Mouse (Mus musculus) neural tube, embryonic 11.5 days (tissue): ENCODE data around the gene Minpp1. TPM values are rescaled to one million over a fixed set of nuclear protein-coding genes. Genes with fewer than 3 reads are reported as not detected.

Experiments
- ATAC-seq: fragments of 200-750 bp; cut with Nextera tagmentation; 2 replicates; pipeline ENCODE4 v1.8.0; 2017; ENCODE audit warnings: moderate number of reproducible peaks, mild to moderate bottlenecking, moderate TSS enrichment, moderate library complexity; ENCODE audit not compliant: insufficient read depth, low FRiP score, low TSS enrichment
- DNase-seq: peaks from one replicate; pipeline ENCODE4 v3.0.0-alpha.2; 2015; ENCODE audit warnings: low spot score
- H3K27ac ChIP-seq: fragments of 300-500 bp; sonication (generic); 2 replicates; pipeline ENCODE4 v1.5.1; 2014; ENCODE audit warnings: low read depth, mild to moderate bottlenecking, low read length
- H3K27me3 ChIP-seq: fragments of 300-500 bp; sonication (generic); 2 replicates; pipeline ENCODE4 v1.6.1; 2014; ENCODE audit warnings: mild to moderate bottlenecking, low read length, mixed read lengths; ENCODE audit not compliant: control insufficient read depth, insufficient read depth
- H3K36me3 ChIP-seq: fragments of 300-500 bp; sonication (generic); 2 replicates; pipeline ENCODE4 v1.6.1; 2014; ENCODE audit warnings: mild to moderate bottlenecking, low read length, moderate library complexity, mixed read lengths; ENCODE audit not compliant: control insufficient read depth, insufficient read depth
- H3K4me1 ChIP-seq: fragments of 300-500 bp; sonication (generic); 2 replicates; pipeline ENCODE4 v1.6.1; 2014; ENCODE audit warnings: low read length, mixed read lengths; ENCODE audit not compliant: control insufficient read depth, insufficient read depth
- H3K4me2 ChIP-seq: fragments of 300-500 bp; sonication (generic); 2 replicates; pipeline ENCODE4 v1.6.1; 2014; ENCODE audit warnings: low read depth, mild to moderate bottlenecking, moderate library complexity
- H3K4me3 ChIP-seq: fragments of 300-500 bp; sonication (generic); 2 replicates; pipeline ENCODE4 v1.5.1; 2014; ENCODE audit warnings: low read depth, low read length
- H3K9ac ChIP-seq: fragments of 300-500 bp; sonication (generic); 2 replicates; pipeline ENCODE4 v1.6.1; 2014; ENCODE audit warnings: mild to moderate bottlenecking, low read length
- H3K9me3 ChIP-seq: fragments of 300-500 bp; sonication (generic); 2 replicates; pipeline ENCODE4 v1.6.1; 2016; ENCODE audit warnings: low read length; ENCODE audit not compliant: control insufficient read depth
- WGBS: fragments of 180-500 bp; shearing (Covaris S2); extraction: QIAGEN DNeasy Blood & Tissue Kit; methylation state at CpG from one replicate; pipeline ENCODE4 v1.1.7; 2014; 5-methylcytosine and 5-hydroxymethylcytosine counted together
- polyA plus RNA-seq: library from polyadenylated mRNA; unstranded; fragments of >200 nt; fragmentation: Nextera tagmentation; extraction: Ambion mirVana; gene quantifications from 2 replicates; pipeline ENCODE4 v1.2.1, GENCODE M21; 2014

Minpp1 gene
- polyA plus RNA-seq, 1 experiment from 2014 or later, result 71.1 TPM

DNA sequence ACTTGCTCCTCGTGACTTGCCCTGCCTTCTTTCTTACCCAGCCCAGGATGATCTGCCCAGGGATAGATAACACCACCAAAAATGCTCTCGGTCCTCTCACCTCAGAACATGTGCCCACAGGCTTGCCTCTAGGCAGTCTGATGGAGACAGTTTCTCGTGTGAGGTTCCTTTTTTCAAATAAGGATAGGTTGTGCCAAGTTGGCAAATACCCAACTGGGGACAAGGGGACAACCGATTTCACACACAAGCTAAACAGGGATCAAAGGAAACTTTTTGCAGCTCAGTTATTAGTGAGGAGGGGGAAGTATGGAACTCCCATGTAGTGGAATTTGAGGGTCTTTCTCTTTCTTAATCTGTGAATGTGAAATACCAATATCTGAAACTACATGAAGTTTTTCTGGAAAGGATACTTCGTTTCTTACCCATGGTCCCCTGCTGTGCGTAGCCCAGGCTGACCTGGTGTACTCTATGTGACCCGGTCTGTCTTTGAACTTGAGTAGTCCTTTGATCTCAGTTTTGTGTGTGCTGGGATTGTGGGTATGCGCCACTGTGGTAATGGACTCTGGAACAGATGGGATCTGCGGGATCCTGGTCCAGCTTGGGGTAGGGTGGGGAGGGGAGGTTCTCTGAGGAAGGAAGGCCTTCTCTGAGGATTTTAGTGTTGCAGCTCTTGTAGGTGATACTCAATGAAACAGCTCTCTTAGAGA lies 57.4 kb downstream of the Minpp1 start:
- no peak for ATAC-seq
- 85% methylated on average over 9 of the region's 9 CpGs for WGBS
- Histone ChIP-seq H3K27me3 (no peaks in the 10 kb centered on the region), H3K4me2 (no peak overlapping the region), H3K36me3 (no peaks in the 10 kb centered on the region), H3K9me3 (no peaks in the 10 kb centered on the region), H3K27ac (no peak overlapping the region), H3K4me1 (no peaks in the 10 kb centered on the region), H3K4me3 (no peak overlapping the region), H3K9ac (no peak overlapping the region)
- no peak for DNase-seq

DNA sequence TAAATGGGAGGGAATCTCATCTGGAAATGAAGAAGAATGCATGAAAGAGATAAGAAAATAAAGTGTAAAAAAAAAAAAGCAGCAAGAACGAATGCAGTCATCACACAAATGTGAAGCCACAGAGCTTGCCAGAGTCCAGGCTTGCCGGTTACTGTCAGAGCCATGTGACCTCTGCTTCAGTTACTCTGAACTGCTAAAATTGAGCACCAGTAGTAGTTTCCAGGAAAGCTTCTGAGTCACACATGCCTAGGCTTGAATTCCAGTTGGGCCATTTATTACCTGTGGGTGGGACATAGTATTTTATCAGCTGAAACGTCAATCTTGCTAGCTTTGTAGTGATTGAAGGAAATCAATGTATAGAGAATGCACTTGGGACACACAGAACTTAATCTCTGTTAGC lies 61.8 kb downstream of the Minpp1 start:
- H3K27me3 ChIP-seq, result no peaks in the 10 kb centered on the region
- ATAC-seq (no peak), DNase-seq (no peak)
- no peak overlapping the region for H3K4me2 ChIP-seq
- no peaks in the 10 kb centered on the region for H3K4me1 ChIP-seq
- no peak overlapping the region for H3K4me3 ChIP-seq
- H3K27ac ChIP-seq, result no peak overlapping the region
- H3K9me3 ChIP-seq, result no peaks in the 10 kb centered on the region
- no peaks in the 10 kb centered on the region for H3K36me3 ChIP-seq
- 81% methylated on average over 3 of the region's 3 CpGs for WGBS
- H3K9ac ChIP-seq, result no peak overlapping the region

DNA sequence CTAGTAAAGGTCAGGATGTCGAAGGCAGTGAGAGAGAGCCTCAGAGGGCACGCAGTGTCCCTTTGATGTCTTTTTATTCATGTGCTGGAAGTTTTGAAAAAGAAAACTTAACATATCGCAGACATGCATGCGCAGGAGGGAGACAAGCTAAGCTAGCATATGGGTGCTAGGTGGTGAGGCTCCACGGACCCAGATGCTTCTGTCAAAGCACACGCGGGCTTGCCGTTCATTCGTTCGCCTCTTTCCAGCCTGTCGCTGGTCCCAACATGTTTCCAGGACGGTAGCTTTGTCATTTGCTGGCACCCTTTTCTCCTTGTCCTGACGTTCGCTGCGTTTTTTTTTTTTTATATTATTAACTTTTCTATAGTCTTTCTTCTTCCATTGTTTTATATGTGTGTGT lies 62.6 kb downstream of the Minpp1 start:
- Histone ChIP-seq H3K9me3 (no peaks in the 10 kb centered on the region), H3K27me3 (no peaks in the 10 kb centered on the region), H3K4me1 (no peaks in the 10 kb centered on the region), H3K36me3 (no peaks in the 10 kb centered on the region), H3K4me2 (no peak overlapping the region), H3K9ac (no peak overlapping the region), H3K27ac (no peak overlapping the region), H3K4me3 (no peak overlapping the region)
- 91% methylated on average over 15 of the region's 15 CpGs for WGBS
- ATAC-seq (no peak), DNase-seq (no peak)

DNA sequence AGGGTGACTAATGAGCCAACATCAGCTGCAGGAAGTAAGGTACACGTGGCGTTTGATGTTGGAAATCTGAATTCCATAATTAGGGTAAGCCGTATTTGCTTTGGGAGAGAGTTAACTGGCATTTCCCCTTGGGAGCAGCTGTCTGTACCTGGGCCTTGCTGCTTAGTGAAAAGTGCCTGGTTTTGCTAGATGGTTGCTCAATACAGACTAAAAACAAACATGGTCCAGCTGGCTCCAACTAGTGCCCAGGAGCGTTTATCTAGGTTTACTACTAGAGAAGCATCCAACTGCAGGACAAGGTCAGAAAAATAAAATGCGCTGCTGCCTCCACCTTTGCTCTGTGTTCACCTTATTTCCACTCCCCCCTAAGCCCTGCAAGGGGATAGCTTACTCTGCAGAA lies 64.9 kb downstream of the Minpp1 start:
- H3K4me1 ChIP-seq, result no peaks in the 10 kb centered on the region
- DNase-seq (no peak), ATAC-seq (no peak)
- H3K4me2 ChIP-seq, result no peak overlapping the region
- H3K27me3 ChIP-seq, result no peaks in the 10 kb centered on the region
- no peaks in the 10 kb centered on the region for H3K36me3 ChIP-seq
- H3K9me3 ChIP-seq, result no peaks in the 10 kb centered on the region
- no peak overlapping the region for H3K9ac ChIP-seq
- no peak overlapping the region for H3K4me3 ChIP-seq
- no peak overlapping the region for H3K27ac ChIP-seq
- 80% methylated on average over 5 of the region's 5 CpGs for WGBS

DNA sequence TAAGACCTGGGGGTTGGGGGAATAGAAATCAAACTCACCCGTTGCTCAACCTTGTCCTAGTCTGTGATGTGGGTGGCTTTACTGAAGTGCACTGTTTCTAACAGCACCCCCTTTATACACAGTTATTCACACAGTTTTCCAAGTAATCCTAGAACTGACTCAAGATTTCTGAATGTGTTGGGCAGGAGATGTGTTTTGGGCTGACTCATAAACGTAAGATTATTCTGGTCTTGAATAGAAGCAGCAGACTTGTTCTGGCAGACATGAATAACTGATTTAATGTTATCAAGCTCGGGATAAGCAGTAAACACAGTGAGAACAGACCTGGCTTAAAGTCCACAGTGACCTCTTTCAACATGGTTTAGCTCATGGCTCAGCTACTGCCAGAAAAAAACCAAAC lies 65.9 kb downstream of the Minpp1 start:
- Histone ChIP-seq H3K4me3 (no peak overlapping the region), H3K27me3 (no peaks in the 10 kb centered on the region), H3K27ac (no peak overlapping the region), H3K4me1 (no peaks in the 10 kb centered on the region), H3K9ac (no peak overlapping the region), H3K36me3 (no peaks in the 10 kb centered on the region), H3K9me3 (no peaks in the 10 kb centered on the region), H3K4me2 (no peak overlapping the region)
- ATAC-seq (no peak), DNase-seq (no peak)
- 79% methylated on average over 3 of the region's 3 CpGs for WGBS

DNA sequence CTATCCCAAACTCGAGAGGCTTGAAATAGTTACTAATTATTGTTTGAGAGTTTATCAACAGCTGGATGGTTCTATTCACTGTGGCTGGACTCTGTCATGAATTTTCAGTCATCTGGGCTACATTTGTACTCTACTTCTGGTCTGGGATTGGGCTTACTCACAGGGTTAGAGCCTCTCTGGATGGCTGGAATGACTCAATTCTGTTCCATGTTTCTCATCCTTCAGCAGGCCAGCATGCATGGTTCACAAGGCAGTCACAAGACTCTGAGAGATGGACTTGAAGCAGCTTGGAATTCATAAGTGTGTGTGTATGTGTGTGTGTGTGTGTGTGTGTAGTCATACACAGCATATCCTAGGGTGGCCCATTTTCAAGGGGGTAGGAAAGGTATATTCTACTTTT lies 66.5 kb downstream of the Minpp1 start:
- Histone ChIP-seq H3K27ac (no peak overlapping the region), H3K9me3 (no peaks in the 10 kb centered on the region), H3K9ac (no peak overlapping the region), H3K27me3 (no peaks in the 10 kb centered on the region), H3K4me3 (no peak overlapping the region), H3K4me2 (no peak overlapping the region), H3K4me1 (no peaks in the 10 kb centered on the region), H3K36me3 (no peaks in the 10 kb centered on the region)
- DNase-seq (no peak), ATAC-seq (no peak)
- 80% methylated on average over 1 of the region's 1 CpGs for WGBS

DNA sequence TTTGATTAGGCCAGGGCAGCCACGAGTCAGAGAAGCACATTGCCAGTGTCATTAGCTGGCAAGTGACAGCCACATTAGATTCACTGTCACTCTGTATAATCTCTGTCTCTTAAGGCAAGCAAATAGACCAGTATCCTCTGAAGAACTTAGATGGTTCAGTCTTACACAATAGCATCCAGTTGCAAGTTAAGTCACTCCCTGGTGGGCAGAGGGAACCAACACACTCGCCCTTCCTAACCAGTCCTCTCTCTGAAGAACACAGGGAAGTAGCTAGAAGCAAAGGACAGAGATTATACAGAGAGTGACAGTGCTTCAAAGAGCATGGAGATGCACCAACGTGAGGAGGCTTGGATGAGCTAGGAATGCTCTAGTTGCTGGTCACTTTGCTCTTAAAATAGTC lies 67.7 kb downstream of the Minpp1 start:
- Histone ChIP-seq H3K36me3 (no peaks in the 10 kb centered on the region), H3K9me3 (no peaks in the 10 kb centered on the region), H3K4me2 (no peak overlapping the region), H3K27ac (no peak overlapping the region), H3K27me3 (no peaks in the 10 kb centered on the region), H3K4me1 (no peaks in the 10 kb centered on the region), H3K4me3 (no peak overlapping the region), H3K9ac (no peak overlapping the region)
- no peak for ATAC-seq
- WGBS, result 71% methylated on average over 3 of the region's 3 CpGs
- no peak for DNase-seq

DNA sequence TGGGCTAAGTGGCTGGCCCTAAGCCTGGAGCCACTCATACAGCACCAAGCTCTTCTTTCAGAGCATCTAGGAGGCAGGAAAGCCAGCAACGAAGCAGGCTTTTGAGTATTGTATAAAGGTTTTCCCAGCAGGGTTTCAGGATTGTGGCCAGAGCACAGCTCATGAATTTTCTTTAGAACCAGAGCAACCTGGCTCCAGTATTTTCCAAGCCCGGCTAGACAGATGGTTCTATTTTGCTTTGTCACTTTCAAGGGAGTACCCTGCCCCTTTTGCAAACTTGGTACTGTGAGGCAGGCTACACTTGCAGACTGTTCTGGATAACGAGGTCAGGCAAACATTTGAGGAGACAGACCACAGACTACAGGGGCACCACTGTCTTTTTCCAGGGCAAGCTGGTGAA lies 69.7 kb downstream of the Minpp1 start:
- 33% methylated on average over 3 of the region's 3 CpGs for WGBS
- no peaks in the 10 kb centered on the region for H3K9me3 ChIP-seq
- ATAC-seq (no peak), DNase-seq (no peak)
- no peaks in the 10 kb centered on the region for H3K27me3 ChIP-seq
- no peaks in the 10 kb centered on the region for H3K36me3 ChIP-seq
- no peak overlapping the region for H3K4me3 ChIP-seq
- H3K9ac ChIP-seq, result no peak overlapping the region
- H3K4me1 ChIP-seq, result no peaks in the 10 kb centered on the region
- no peak overlapping the region for H3K27ac ChIP-seq
- H3K4me2 ChIP-seq, result no peak overlapping the region
